Mouse (Mus musculus) stomach, embryonic 15.5 days (tissue): ENCODE data around the gene Fam160a2. TPM values are rescaled to one million over a fixed set of nuclear protein-coding genes. Genes with fewer than 3 reads are reported as not detected.

Source experiments
- ATAC-seq: fragments of 200-750 bp; cut with Nextera tagmentation; 2 replicates; pipeline ENCODE4 v1.8.0; 2017; ENCODE audit warnings: low read depth, moderate number of reproducible peaks, moderate TSS enrichment; ENCODE audit not compliant: insufficient read depth, low FRiP score
- H3K27ac ChIP-seq: fragments of 300-500 bp; sonication (generic); 2 replicates; pipeline ENCODE4 v1.5.1; 2015; ENCODE audit warnings: mild to moderate bottlenecking, inconsistent platforms
- H3K27me3 ChIP-seq: fragments of 300-500 bp; sonication (generic); replicated peaks from 2 replicates; pipeline ENCODE4 v1.6.1; 2015; ENCODE audit warnings: inconsistent platforms
- H3K36me3 ChIP-seq: fragments of 300-500 bp; sonication (generic); 2 replicates; pipeline ENCODE4 v1.6.1; 2015; ENCODE audit warnings: inconsistent platforms
- H3K4me1 ChIP-seq: fragments of 300-500 bp; sonication (generic); 2 replicates; pipeline ENCODE4 v1.6.1; 2015; ENCODE audit warnings: inconsistent platforms
- H3K4me2 ChIP-seq: fragments of 300-500 bp; sonication (generic); 2 replicates; pipeline ENCODE4 v1.6.1; 2015; ENCODE audit warnings: mild to moderate bottlenecking, inconsistent platforms
- H3K4me3 ChIP-seq: fragments of 300-500 bp; sonication (generic); replicated peaks from 2 replicates; pipeline ENCODE4 v1.5.1; 2015; ENCODE audit warnings: inconsistent platforms
- H3K9ac ChIP-seq: fragments of 300-500 bp; sonication (generic); 2 replicates; pipeline ENCODE4 v1.6.1; 2015; ENCODE audit warnings: inconsistent platforms
- H3K9me3 ChIP-seq: fragments of 300-500 bp; sonication (generic); 2 replicates; pipeline ENCODE4 v1.6.1; 2016; ENCODE audit warnings: inconsistent platforms
- WGBS: fragments of 180-500 bp; shearing (Covaris S2); methylation state at CpG from one replicate; pipeline ENCODE4 v1.1.7; 2015; 5-methylcytosine and 5-hydroxymethylcytosine counted together
- polyA plus RNA-seq: library from polyadenylated mRNA; unstranded; fragments of >200 nt; fragmentation: Nextera tagmentation; extraction: Ambion mirVana; gene quantifications from 2 replicates; pipeline ENCODE4 v1.2.1, GENCODE M21; 2015

Fam160a2 gene
- polyA plus RNA-seq = 40.7 and 44.0 TPM in 2 replicates

- Histone ChIP-seq H3K27me3 (no peaks in the 10 kb centered on the region), H3K27ac (peak within 1 kb of the TSS; percentile 82), H3K36me3 (no peaks in the 10 kb centered on the region), H3K9ac (peak within 1 kb of the TSS; percentile 80), H3K4me1 (peaks cover 3% of the 10 kb centered on the region; the same call in 1 of the 2 replicates), H3K9me3 (no peaks in the 10 kb centered on the region), H3K4me2 (peak within 1 kb of the TSS; percentile 80), H3K4me3 (peak within 1 kb of the TSS; percentile 95)
- ATAC-seq = peak; percentile 99
- under 1% methylated on average over 55 of the region's 55 CpGs for WGBS
These were observed at the start of gene Fam160a2 for GRCm38 (mm10) chr7:105399935-105400624. Gene Fam160a2 (minus strand): TSS chr7:105400054.

GRCm38 (mm10) chr7:105445076-105445475 lies 45.2 kb upstream of the Fam160a2 start:
- H3K9me3 ChIP-seq = no peaks in the 10 kb centered on the region
- 61% methylated on average over 3 of the region's 3 CpGs for WGBS
- H3K9ac ChIP-seq = no peak overlapping the region
- no peaks in the 10 kb centered on the region for H3K36me3 ChIP-seq
- H3K27me3 ChIP-seq = no peaks in the 10 kb centered on the region
- H3K27ac ChIP-seq = no peak overlapping the region
- ATAC-seq = no peak
- no peaks in the 10 kb centered on the region for H3K4me1 ChIP-seq
- no peak overlapping the region for H3K4me2 ChIP-seq
- H3K4me3 ChIP-seq = no peak overlapping the region

GRCm38 (mm10) chr7:105441426-105441825 lies 41.6 kb upstream of the Fam160a2 start:
- no peak overlapping the region for H3K9ac ChIP-seq
- H3K27me3 ChIP-seq = no peaks in the 10 kb centered on the region
- H3K27ac ChIP-seq = peak overlapping the region; percentile 3; the same call in 1 of the 2 replicates
- peak; percentile 78 for ATAC-seq
- H3K4me1 ChIP-seq = no peaks in the 10 kb centered on the region
- WGBS = 45% methylated on average over 4 of the region's 4 CpGs
- no peak overlapping the region for H3K4me2 ChIP-seq
- no peak overlapping the region for H3K4me3 ChIP-seq
- no peaks in the 10 kb centered on the region for H3K9me3 ChIP-seq
- no peaks in the 10 kb centered on the region for H3K36me3 ChIP-seq

GRCm38 (mm10) chr7:105437979-105438772 lies 38.3 kb upstream of the Fam160a2 start:
- H3K4me1 ChIP-seq = no peaks in the 10 kb centered on the region
- H3K9ac ChIP-seq = no peak overlapping the region
- H3K36me3 ChIP-seq = no peaks in the 10 kb centered on the region
- 57% methylated on average over 7 of the region's 7 CpGs for WGBS
- no peaks in the 10 kb centered on the region for H3K9me3 ChIP-seq
- no peaks in the 10 kb centered on the region for H3K27me3 ChIP-seq
- no peak overlapping the region for H3K27ac ChIP-seq
- H3K4me3 ChIP-seq = no peak overlapping the region
- ATAC-seq = no peak
- H3K4me2 ChIP-seq = no peak overlapping the region

GRCm38 (mm10) chr7:105434798-105435197 lies 34.9 kb upstream of the Fam160a2 start:
- Histone ChIP-seq H3K9ac (no peak overlapping the region), H3K4me1 (no peaks in the 10 kb centered on the region), H3K9me3 (no peaks in the 10 kb centered on the region), H3K4me3 (no peak overlapping the region), H3K36me3 (no peaks in the 10 kb centered on the region), H3K27ac (no peak overlapping the region), H3K4me2 (no peak overlapping the region), H3K27me3 (no peaks in the 10 kb centered on the region)
- ATAC-seq = no peak
- 72% methylated on average over 22 of the region's 22 CpGs for WGBS

- WGBS = 80% methylated on average over 17 of the region's 17 CpGs
- H3K4me2 ChIP-seq = no peak overlapping the region
- ATAC-seq = no peak
These were observed 34.0 kb upstream of the Fam160a2 start for GRCm38 (mm10) chr7:105433859-105434258.

GRCm38 (mm10) chr7:105432058-105432457 lies 32.2 kb upstream of the Fam160a2 start:
- Histone ChIP-seq H3K4me3 (no peak overlapping the region), H3K36me3 (no peaks in the 10 kb centered on the region), H3K9me3 (no peaks in the 10 kb centered on the region), H3K4me1 (no peaks in the 10 kb centered on the region), H3K4me2 (no peak overlapping the region), H3K27me3 (no peaks in the 10 kb centered on the region), H3K9ac (no peak overlapping the region), H3K27ac (no peak overlapping the region)
- no peak for ATAC-seq
- 46% methylated on average over 1 of the region's 1 CpGs for WGBS

More at GRCm38 (mm10) chr7:105433859-105434258, 34.0 kb upstream of the Fam160a2 start:
- Histone ChIP-seq H3K36me3 (no peaks in the 10 kb centered on the region), H3K27me3 (no peaks in the 10 kb centered on the region), H3K9me3 (no peaks in the 10 kb centered on the region), H3K27ac (no peak overlapping the region), H3K4me1 (no peaks in the 10 kb centered on the region), H3K9ac (no peak overlapping the region), H3K4me3 (no peak overlapping the region)

- H3K9me3 ChIP-seq = no peaks in the 10 kb centered on the region
- H3K9ac ChIP-seq = no peak overlapping the region
- H3K4me3 ChIP-seq = peak overlapping the region; percentile 38
- ATAC-seq = 0 out of 2 replicates have a peak, but pooled peaks have one; percentile 13
- H3K27me3 ChIP-seq = peaks cover 24% of the 10 kb centered on the region
- H3K4me2 ChIP-seq = peak overlapping the region; percentile 81
- 5% methylated on average over 11 of the region's 11 CpGs for WGBS
- H3K4me1 ChIP-seq = peaks cover 10% of the 10 kb centered on the region; the same call in 1 of the 2 replicates
- H3K36me3 ChIP-seq = no peaks in the 10 kb centered on the region
- no peak overlapping the region for H3K27ac ChIP-seq
These were observed 26.2 kb upstream of the Fam160a2 start for GRCm38 (mm10) chr7:105426051-105426450.

- Histone ChIP-seq H3K4me1 (peaks cover 10% of the 10 kb centered on the region; the same call in 1 of the 2 replicates), H3K4me3 (peak within 1 kb of the TSS; percentile 38), H3K4me2 (peak within 1 kb of the TSS; percentile 81), H3K36me3 (no peaks in the 10 kb centered on the region), H3K27ac (no peak within 1 kb of the TSS), H3K27me3 (peaks cover 24% of the 10 kb centered on the region), H3K9me3 (no peaks in the 10 kb centered on the region), H3K9ac (no peak within 1 kb of the TSS)
- 2% methylated on average over 31 of the region's 31 CpGs for WGBS
- ATAC-seq = peak; percentile 83
These were observed 25.7 kb upstream of the Fam160a2 start, which contains the start of gene Cckbr for GRCm38 (mm10) chr7:105425424-105426043. Gene Cckbr (plus strand): TSS chr7:105425731.

- no peak overlapping the region for H3K9ac ChIP-seq
- no peak overlapping the region for H3K4me3 ChIP-seq
- H3K27ac ChIP-seq = no peak overlapping the region
- peaks cover 10% of the 10 kb centered on the region; the same call in 1 of the 2 replicates for H3K4me1 ChIP-seq
- no peaks in the 10 kb centered on the region for H3K36me3 ChIP-seq
- ATAC-seq = no peak
- H3K4me2 ChIP-seq = no peak overlapping the region
- H3K27me3 ChIP-seq = peaks cover 24% of the 10 kb centered on the region
- 23% methylated on average over 5 of the region's 5 CpGs for WGBS
- H3K9me3 ChIP-seq = no peaks in the 10 kb centered on the region
These were observed 24.5 kb upstream of the Fam160a2 start for GRCm38 (mm10) chr7:105424368-105424767.

- H3K36me3 ChIP-seq = no peaks in the 10 kb centered on the region
- H3K27ac ChIP-seq = no peak overlapping the region
- H3K9ac ChIP-seq = no peak overlapping the region
- peaks cover 7% of the 10 kb centered on the region; the same call in 1 of the 2 replicates for H3K4me1 ChIP-seq
- H3K4me3 ChIP-seq = no peak overlapping the region
- 15% methylated on average over 2 of the region's 2 CpGs for WGBS
- ATAC-seq = peak; percentile 33; the same call in 1 of the 2 replicates
- H3K27me3 ChIP-seq = peaks cover 14% of the 10 kb centered on the region; the same call in 1 of the 2 replicates
- no peaks in the 10 kb centered on the region for H3K9me3 ChIP-seq
- no peak overlapping the region for H3K4me2 ChIP-seq
These were observed 21.0 kb upstream of the Fam160a2 start for GRCm38 (mm10) chr7:105420903-105421302.
